Mouse (Mus musculus): Measurements from ENCODE around the gene Gm17660.

The Gm17660 gene

GRCm38 (mm10) chr5:104077508-104077907, at the start of gene Gm17660:
TSS of gene Gm17660 (minus strand) at chr5:104077608.
- DNase-seq (ENCODE audit: low spot score) = no peak

GRCm38 (mm10) chr5:104126561-104127320, 49.3 kb upstream of the Gm17660 start:
- no peak for DNase-seq (ENCODE audit: low spot score)

DNA sequence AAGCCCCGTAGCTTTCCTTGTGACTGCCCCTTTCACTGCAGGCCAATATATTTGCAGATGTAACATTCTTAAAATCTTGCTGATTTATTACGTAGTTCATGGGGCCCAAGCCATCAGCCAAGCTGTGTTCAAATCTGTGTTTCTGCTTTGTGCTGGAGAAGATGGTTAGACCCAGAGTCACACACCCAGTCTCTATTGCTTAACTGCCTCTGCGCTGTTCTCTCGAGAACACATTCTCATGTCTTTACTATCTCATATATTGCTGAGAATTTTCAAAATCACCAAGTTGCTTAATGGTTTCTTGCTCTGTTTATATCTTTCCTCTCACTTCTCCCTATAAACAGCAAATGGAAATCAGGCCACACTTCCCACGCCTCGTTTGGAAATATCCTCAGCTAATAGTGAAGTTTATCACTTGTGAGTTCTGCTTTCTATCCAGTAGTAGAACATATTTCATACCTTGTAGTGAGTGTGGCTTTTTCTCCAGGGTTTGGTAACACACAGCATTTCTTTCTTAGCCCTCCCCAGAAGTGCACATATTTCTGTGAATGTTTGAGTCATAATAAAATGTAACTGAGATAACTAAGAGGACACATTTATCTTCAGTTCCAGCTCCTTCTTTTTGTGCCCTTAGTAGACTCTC, 46.7 kb upstream of the Gm17660 start:
- no peak for DNase-seq (ENCODE audit: low spot score)

- DNase-seq (ENCODE audit: low spot score) = no peak
Measured at GRCm38 (mm10) chr5:104115890-104116289, 38.5 kb upstream of the Gm17660 start.

DNA sequence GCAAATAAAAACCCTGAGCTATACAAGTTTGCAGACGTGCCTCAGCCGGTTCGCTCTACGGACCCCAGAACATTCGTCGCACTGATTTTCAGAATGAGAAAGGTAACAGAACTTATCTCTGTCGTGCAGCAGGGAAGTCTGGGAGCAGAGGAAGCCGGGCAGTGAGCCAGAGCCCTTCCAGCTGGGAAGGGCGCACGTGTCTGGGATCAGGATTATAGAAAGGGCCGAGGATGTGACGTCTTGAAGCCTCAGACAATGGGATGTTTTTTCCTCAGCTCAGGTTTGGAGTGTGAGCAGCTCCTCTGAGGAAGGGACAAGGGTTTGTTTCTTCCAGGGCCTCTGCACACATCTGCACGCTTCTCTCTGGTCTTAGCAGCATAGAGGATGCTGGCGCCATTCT, 37.7 kb upstream of the Gm17660 start:
- DNase-seq (ENCODE audit: low spot score) = peak; percentile 64

- peak; percentile 23 for DNase-seq (ENCODE audit: low spot score)
Measured at GRCm38 (mm10) chr5:104113491-104114172, 36.2 kb upstream of the Gm17660 start, which contains the start of gene Sparcl1. TSS of gene Sparcl1 (minus strand) at chr5:104113733.

GRCm38 (mm10) chr5:104112511-104112910, 35.1 kb upstream of the Gm17660 start:
- DNase-seq (ENCODE audit: low spot score) = no peak

DNA sequence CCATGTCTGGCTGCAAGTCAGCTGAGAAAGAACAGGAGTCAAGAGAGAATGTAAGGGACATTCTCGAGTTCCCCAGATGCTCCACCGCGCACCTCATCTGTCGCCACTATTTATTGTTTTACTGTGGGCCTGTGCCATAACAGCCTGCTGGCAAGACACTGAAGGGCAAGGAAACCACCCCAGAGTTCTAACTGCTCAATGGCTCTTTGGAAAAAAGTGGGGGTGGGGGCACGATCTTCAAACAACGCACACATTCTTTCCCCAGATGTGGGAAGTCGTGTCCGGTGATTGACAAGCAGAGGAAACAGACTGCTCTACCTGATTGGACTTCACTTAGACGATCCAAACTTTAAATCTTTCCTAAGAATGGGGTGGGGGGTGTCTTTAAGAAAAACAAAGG, 34.6 kb upstream of the Gm17660 start:
- no peak for DNase-seq (ENCODE audit: low spot score)

DNA sequence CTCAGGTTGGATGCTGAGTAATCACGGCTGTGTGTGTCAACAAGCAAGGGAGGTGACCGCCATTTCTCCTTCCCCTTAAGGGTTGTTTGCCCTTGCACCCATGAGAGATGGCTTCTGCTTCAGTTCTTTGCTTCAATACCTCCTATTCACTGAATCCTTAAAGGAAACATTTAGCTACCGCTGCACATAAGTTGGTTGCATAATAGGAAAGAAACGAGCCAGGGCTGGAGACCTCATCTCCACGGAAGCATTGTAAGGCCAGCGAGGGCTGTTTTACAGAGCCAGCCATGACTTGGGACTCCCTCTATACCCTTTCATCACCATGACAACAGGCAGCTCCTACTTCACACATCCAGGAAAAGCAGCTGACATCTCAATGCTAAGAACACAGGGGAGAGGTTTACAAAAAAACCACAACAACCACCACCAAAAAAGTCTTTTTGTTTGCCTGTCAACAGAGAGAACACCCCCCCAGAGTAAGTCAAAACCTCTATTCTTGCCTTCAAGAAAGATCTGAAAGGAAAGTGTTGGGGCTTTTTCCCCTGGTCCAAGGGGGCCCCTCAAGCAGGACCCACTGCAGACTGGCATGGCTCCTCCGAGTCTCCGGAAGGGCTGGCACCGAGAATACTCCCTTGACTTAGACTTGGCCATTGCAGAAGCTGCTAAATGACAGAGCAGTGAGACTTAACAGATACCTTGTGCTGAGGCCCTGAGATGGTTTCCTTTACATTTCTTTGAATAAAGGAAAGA, 32.9 kb upstream of the Gm17660 start:
- no peak for DNase-seq (ENCODE audit: low spot score)

GRCm38 (mm10) chr5:104109516-104109915, 32.1 kb upstream of the Gm17660 start:
- DNase-seq (ENCODE audit: low spot score) = no peak

DNA sequence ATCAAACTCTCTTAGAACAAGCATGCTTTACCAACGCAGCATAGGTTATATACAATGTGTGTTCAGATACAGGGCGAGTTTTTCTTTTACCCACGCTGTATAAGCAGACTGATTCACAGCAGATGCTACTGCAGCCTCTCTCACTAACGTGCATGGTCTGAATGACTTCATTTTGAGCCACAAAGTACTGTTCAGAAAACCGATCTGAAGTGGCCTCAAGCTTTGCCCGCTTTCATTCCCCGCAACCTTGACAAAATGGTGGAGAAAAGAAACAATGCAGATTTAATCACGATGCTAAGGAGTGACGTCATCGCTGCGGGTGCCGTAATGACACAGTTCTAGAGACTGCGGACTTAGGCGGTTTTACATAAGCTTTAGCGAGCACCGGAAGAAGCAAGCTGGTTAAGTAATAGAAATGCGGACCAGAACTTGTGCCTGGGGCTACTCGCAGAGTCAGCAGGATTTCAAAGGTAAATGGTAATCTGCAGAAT, 31.5 kb upstream of the Gm17660 start:
- DNase-seq (ENCODE audit: low spot score) = peak; percentile 31

DNA sequence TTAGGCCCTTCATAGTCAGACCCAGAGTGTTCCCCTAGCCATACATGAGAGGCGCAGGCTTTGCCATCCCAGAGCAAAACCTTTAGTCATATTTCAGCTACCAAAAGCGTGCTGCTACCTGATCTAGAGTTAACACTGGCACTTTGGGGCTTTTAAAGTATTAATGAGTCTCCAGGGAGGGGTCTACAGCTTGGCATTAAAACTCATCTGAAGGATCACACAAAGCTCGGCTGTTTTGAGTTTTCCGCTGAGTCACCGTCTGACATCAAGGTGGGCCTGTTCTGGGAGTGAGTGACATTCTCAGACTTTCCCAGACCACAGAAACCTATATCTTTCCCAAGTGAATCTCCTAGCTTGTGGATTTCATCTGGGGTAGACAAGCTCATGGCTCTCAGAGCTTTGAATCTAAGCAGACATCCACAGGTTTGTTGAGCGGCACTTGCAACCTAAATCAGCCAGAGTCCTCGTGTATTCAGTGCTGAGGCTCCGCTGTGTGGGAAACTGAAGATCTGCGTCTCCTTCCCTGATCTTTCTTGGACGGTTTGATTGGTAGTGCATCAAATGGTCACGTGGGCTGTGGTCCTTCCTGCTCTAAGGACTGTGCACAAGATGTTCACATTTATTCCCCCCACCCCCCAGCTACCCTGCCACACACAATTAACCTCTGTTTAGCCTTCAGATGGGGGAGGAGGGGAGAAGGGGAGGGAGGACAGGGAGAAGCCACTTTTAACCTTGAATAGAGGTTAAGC, 30.9 kb upstream of the Gm17660 start:
- no peak for DNase-seq (ENCODE audit: low spot score)

DNA sequence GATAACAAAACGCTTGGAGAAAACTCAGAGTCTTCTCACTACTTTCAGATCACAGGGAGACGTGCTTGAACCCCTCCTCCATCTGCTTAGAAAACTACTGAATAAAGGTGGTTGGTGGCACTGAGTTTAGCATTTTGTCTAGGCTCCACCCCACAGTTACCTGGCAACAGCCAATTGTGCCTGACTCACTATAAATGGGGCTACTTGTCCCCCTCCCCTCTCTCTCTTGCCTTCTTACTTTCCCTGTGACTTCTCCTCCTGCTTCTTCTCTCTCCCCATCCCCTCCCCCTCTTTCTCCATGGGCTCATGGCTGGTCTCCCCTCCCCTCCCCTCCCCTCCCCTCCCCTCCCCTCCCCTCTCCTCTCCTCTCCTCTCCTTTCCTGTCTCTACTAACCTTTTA, 26.7 kb upstream of the Gm17660 start:
- DNase-seq (ENCODE audit: low spot score) = no peak

- no peak for DNase-seq (ENCODE audit: low spot score)
Measured at GRCm38 (mm10) chr5:104103171-104103570, 25.8 kb upstream of the Gm17660 start.

DNA sequence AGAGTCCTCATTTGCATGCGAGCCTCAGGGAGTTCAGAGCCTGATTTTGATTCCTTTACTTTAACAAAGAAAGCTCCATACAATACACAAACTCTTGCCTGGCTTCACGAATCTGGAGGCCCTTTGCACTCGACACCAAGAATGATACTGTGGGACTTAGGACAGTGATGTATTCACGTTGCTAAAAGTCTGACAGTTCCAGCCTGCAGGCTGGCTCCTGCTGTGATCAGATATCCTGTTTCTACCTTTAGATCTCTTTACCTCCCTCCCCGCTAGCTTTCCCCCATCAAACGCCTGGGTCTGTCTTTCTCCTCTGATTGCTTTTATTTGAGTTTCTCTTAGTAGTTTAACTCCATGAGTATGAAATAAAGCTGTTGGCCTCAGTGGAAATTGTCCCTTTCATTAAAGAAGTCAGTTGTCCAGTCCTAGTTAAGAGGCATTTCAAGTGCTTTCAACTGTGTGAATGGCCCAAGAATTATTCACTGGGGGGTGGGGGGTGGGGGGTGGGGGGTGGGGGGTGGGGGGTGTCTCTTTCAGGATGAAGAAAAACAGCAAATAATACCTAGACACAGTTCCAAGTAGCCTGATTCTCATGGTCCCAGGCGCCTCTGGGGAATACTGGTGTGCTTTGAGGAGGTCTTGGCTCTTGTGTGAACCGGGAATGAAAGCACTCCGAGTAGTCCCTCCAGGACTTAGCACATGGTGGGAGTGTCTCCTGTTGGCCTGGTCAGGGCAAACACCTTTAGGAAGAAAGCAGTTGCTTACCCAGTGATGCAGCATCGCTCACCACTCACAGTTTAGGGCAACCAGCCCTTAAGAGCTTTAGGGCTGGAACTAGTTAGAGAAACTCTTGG, 24.5 kb upstream of the Gm17660 start:
- no peak for DNase-seq (ENCODE audit: low spot score)

DNA sequence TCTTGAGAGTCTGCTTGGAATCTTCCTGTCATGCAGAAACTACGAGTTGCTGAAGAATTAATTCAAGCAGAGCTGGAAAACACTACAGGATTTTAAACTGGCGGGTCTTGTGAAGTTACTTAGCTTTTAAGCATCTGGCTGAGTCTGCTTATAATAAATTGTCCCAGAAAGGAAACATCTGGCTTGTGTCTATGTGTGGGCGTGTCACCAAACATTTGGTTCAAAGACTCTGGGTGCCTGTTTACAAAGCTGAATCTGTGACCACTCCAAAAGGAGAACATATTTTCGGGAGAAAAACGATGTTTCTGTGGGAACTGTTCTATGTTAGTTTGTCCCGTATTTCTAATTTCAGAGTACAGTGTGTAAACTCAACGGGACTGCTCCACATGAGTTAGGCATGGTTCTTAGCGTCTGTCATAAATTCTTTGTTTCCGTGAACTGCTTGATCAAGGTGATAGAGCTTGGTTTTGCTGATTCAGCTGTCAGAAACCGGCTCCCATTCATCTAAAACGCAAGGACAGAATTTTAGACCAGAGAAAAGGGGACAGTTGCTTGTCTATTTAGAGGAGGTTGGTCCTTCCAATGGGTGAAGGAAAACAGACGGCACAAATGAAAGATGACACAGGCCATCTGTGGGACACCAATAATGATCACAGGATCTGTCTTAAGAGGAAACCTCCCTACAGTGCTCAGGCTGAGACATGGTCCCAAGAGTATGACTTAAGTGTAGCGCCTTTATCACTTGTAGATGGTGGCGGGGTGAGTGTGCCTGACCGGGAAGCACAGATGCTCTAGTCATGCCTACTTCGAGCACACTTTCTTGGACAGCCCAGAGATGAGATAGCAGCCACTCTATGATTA, 18.9 kb upstream of the Gm17660 start:
- DNase-seq (ENCODE audit: low spot score) = peak; percentile 67

- DNase-seq (ENCODE audit: low spot score) = no peak
Measured at GRCm38 (mm10) chr5:104095416-104096077, 18.1 kb upstream of the Gm17660 start.

- no peak for DNase-seq (ENCODE audit: low spot score)
Measured at GRCm38 (mm10) chr5:104089751-104090150, 12.3 kb upstream of the Gm17660 start.

- no peak for DNase-seq (ENCODE audit: low spot score)
Measured at GRCm38 (mm10) chr5:104085366-104085765, 8.0 kb upstream of the Gm17660 start.
